Mouse (Mus musculus): Measurements from ENCODE around the gene Nt5c3. TPM values are rescaled to one million over a fixed set of nuclear protein-coding genes. Genes with fewer than 3 reads are reported as not detected.

The Nt5c3 gene
- total RNA-seq (2023), result 51.7 TPM

GRCm38 (mm10) chr6:56923726-56924707 lies at the start of gene Nt5c3, which contains the start of gene Vmn1r4:
Gene Nt5c3, minus strand, starts transcription at chr6:56923932.
Gene Vmn1r4, plus strand, starts transcription at chr6:56924015.

GRCm38 (mm10) chr6:56969973-56970372 lies 46.2 kb upstream of the Nt5c3 start, which contains the start of gene Vmn1r5:
Gene Vmn1r5, plus strand, starts transcription at chr6:56970273.

Other genes starting within 250 kb of the Nt5c3 start
- 32.9 TPM for gene Lsm5, start 219.2 kb downstream of the Nt5c3 start, total RNA-seq (2023)
- 94.9 TPM for gene Avl9, start 209.0 kb downstream of the Nt5c3 start, total RNA-seq (2023)
- gene Kbtbd2, start 126.1 kb downstream of the Nt5c3 start, total RNA-seq (2023), result 95.0 TPM
- not detected for gene Fkbp9, start 91.9 kb downstream of the Nt5c3 start, total RNA-seq (2023)
- gene Vmn1r4, start 83 bp upstream of the Nt5c3 start, total RNA-seq (2023), result 0.24 TPM
- gene Vmn1r5, start 46.3 kb upstream of the Nt5c3 start, total RNA-seq (2023), result not detected
- gene Vmn1r6, start 73.3 kb upstream of the Nt5c3 start, total RNA-seq (2023), result not detected
- not detected for gene Vmn1r7, start 101.4 kb upstream of the Nt5c3 start, total RNA-seq (2023)
- gene Vmn1r8, start 108.4 kb upstream of the Nt5c3 start, total RNA-seq (2023), result not detected
- not detected for gene Vmn1r9, start 142.9 kb upstream of the Nt5c3 start, total RNA-seq (2023)
- gene Vmn1r10, start 185.5 kb upstream of the Nt5c3 start, total RNA-seq (2023), result not detected
- gene Vmn1r11, start 209.5 kb upstream of the Nt5c3 start, total RNA-seq (2023), result not detected
- gene Vmn1r12, start 233.0 kb upstream of the Nt5c3 start, total RNA-seq (2023), result 0.06 TPM

Measured in CD8-positive naive resting alpha-beta T cell, adult 57 days (primary cell).